Mouse (Mus musculus) B cell, adult 2 months (primary cell): ENCODE measurements around the gene Arnt2.

Experiments
- DNase-seq, 2 experiments: peaks; one replicate each; pipeline ENCODE4 v3.0.0; 2022

Arnt2 gene

DNA sequence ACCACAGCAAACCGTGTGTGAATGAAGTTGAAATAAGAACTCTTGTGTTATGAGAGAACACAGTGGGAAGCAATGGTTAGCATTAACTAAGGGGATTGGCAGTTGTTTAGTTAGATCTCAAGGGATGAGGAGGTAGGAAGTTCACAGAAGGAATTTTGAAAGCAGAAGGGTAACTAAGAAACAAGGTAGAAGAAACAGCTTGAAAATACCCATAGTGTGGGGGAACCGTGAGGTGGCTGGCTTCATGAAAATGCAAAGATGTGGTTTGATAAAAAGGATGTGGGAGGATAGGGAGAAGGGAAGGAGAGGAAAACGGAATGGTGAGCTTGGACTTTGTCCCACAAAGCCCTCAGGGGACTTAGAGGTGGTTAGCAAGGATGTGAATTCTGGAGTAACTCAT lies 125.0 kb downstream of the Arnt2 start:
- no peak for DNase-seq

DNA sequence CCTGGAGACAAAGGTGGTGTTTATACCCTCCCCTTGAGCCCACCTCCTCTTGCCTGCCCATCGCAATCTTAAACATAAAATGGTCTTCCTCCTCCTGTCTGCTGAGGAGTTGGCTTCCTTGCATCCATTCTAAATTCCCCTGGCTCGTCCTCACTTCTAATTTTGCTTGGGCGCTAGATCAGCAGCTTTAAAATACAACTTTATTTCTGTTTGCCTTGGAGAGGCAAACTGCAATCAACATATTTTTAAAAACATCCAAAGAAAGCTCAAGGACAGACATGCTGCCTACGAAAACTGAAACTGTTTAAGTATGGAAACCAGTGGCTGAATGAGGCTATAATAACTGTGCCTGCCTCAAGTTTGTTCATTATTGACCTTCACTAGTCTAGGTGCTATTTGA lies 127.7 kb downstream of the Arnt2 start:
- DNase-seq: no peak

DNA sequence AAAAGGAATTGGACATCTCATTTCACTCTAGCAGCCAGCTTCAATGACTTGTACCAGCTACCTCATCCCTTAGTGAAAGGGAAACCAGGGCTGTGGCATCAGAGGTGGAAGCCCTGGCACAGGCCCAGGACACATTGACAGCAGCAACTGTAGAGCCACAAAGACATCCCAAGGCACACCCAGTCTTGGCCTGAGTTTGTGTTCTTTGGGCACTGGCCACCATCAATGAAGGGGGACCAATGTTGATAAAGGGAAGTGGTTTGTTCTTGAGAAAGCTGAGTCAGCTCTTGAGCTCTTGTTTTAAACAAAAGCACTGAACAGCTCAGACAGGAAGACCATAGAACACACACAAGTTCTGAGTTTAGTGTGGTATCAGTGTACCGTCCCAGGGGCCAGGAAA lies 130.7 kb downstream of the Arnt2 start:
- no peak for DNase-seq

DNA sequence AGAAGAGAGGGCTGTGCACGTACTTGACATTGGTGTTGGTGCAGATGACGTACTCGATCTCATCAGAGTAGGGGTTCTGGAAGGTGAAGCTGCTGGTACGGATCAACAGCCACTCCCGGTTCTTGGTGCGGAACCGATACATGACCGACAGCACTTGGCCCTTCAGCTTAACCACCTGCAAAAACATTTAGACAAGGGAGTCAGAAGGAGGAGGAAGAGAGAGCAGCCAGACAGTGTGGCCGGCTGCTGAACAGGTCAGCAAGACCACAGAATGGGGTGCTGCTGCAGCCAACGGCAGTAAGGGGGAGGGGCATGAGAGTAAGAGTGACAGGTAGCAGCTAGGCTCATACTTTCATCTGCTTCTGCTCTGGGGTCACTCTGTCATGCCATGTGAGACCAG lies 134.7 kb downstream of the Arnt2 start:
- no peak for DNase-seq

DNA sequence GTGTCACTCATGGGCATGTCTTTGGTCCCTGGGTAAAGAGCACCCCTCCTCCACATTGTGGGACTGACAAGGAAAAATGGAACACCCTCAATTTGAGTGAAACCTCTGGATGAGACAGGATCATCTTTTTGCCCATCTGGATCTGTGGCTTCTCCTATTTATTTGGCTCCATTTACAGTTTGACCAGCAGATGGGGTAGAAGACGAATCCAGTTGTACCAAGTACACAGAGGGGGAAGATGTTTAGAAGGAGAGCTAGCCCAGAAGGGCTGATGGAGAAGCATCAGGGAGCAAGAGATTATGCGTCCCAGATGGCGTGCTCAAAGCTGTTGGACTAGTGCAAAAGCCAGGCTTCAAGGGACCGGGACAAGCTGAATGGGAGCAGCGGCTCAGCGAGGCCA lies 136.0 kb downstream of the Arnt2 start:
- no peak for DNase-seq

DNA sequence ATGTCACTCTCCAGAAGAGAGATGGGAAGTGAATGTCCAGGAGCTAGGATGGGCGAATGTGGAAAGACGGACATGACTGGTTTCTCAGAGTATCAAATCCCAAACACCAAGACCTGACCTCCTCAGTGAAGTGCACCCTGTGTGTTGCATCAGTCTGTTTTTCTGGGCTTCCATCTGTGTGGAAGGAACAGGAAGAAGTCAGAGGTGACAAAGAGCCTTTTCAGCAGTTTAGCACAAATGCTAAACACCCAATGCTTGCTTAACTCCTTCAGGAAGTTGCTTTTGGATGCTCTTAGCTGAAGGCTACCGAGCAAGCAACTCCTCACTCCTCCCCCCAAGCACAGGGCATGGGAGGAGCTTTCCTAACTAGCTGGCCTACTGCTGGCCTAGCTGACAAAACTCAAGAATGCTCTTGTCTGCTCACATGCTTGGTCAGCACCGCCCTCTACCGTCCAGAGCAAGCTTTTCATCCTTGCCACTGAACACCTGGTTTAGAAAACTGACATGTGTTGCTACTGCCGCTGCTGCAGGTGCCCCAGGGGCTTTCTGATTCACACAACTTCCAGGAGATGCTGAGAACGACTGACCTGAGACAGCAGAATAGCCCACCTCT lies 137.7 kb downstream of the Arnt2 start:
- peak; percentile 78 for DNase-seq

DNA sequence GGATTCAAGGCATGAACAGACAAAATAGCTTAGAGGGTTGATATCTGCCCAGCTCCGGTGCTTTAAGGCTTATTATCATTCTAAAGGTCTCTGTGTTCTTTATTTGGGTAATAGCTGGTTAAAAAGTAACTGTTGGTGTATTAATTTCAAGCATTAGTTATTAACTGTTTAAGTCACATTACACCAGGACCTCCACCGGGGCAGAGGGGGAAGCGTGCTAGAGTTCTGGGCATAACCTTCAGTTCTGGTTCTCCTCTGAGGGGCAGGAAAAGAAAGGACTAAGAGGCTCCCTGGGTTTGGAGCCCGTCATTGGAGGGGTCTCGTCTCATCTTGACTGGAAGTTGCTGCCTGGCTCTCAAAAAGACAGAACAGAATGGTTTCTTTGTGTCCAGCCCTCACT lies 138.5 kb downstream of the Arnt2 start:
- DNase-seq: no peak

DNA sequence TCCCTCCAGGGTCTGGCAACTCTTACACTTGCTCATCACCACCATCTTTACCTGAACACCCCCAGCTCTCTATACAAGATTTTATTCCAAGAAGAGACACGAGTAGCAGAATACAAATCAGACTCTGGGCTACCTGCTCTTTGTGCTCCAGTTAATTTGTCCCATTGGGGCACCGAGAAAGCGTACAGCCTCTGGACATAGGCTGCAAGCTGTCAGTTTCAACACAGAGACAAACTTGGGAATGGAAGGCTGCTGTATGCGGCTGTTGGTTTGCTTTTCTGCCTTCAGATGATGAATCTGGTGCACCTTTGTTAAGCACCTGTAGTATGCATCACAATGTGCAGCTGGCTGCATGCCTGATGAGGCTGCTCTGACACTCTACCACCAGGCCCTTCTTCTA lies 146.5 kb downstream of the Arnt2 start:
- no peak for DNase-seq

DNA sequence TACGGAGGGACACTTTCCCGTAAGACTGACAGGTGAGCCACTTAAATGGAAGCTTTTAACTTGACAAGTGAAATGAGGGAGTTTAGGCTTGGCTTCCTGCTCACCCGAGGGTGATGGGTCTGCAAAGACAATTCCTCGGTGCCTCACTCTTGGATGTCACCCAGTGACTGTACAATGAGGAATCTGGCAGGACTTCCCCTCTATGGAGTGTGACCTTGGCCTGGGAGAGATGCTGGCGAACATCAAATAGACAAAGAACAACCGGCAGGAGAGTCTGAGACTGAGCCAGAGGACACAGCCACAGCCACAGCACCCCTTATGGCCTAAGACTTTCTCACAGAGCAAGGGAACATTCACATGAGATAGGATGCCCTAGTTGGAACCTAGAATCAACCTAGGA lies 148.6 kb downstream of the Arnt2 start:
- DNase-seq: no peak

DNA sequence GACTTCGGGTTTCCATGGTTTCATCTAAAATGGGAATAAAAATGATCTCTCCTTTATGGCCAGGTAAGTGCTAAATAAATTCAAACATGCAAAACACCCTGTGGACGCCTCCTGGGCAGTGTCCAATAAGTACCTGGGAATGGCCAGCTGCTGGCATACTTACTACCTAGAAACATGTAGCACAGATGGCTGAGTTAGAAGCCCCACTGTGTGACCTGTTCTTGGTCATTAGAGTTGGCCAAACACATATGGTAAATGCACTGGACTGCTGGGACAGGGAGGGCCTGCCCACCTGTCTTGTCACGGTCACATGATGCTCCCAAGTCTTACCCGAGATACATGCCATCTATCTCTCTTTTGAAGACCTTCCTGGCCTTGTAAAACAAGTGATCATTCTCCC lies 149.6 kb downstream of the Arnt2 start:
- no peak for DNase-seq

DNA sequence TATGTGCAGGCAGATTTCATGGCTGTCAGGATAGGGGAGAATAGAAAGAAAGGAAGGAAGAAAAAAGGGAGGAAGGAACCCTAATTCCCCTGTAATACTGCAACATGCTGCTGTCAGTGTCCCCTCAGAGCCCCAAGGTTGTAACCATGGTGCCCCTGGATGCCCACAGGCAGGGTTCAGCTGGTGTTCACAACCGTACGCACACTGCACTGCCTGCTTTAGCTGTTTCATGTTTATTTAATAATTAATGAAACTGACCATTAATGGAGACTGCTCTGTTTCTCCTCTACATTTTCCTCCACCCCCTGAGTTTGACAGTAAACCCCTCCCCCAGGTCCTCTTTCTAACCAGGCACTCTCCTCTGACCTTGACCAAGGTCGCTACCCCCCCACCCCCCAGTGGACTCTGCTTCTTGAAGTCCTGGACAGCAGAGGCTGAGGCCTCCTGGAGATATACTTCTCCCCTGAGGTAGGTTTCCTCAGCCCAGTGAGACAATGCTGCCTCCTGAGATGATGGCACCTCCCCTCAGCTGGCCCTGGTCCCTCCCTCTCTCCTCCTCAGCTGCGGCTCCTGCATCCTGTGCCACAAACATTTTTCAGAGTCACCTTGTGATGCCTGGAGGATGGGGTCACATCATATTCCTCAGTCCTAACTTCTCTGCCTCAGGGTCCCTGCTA lies 150.5 kb downstream of the Arnt2 start:
- DNase-seq: no peak

DNA sequence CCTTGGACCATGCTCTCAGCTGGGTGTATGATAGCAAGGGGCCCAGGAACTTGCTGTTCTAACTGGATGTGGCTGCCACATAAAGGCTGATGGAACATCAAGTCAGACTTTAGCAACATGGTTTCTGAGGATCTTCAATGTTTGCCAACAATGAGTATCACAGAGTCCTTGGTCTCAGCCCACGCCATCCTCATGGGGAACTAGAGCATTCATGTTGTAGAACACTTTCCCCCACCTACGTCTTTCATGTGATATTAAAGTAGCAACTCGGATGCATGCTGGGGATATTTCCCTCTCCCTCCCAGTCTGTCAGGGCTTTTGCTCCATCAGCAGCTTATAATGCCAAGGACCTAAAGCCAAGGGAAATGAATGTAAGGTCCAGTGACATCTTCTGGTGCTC lies 153.3 kb downstream of the Arnt2 start:
- no peak for DNase-seq

DNA sequence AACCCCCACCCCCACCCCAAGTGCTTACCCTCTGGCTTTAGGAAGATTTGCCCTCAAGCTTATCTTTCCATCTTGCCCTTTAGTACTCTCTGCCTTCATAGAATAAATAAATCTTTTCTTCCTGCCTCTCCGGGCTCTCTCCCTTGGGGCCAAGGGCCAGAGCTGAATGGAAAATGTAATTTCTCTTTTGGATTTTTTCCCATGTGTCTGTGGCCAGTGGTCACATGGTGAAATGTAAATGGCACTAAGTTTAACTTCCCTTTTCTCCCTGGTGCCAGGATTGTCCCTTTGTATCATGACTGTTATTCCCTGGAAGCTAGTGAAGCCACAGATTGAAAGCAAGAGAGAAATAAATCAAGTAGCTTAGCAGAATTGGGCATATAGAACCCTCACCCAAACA lies 153.7 kb downstream of the Arnt2 start:
- DNase-seq: no peak

DNA sequence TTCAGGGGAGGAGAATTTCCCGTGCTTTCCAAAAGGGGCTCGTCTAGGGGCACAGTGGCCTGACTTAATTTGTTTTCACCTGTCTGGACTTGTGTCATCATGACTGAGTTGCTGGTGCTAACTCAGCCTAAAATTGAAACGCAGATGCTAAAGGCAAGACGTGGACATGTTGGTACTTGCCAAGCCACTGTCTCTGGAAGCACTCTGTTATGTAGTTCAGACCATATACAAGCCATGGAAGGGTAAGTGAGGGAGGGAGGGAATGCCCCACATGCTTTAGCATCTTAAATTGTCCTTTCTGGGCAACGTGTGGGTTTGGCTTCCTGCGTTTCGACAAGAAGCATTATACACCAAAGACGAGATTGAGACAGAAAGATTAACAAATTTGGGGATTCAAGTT lies 155.1 kb downstream of the Arnt2 start:
- DNase-seq: no peak

DNA sequence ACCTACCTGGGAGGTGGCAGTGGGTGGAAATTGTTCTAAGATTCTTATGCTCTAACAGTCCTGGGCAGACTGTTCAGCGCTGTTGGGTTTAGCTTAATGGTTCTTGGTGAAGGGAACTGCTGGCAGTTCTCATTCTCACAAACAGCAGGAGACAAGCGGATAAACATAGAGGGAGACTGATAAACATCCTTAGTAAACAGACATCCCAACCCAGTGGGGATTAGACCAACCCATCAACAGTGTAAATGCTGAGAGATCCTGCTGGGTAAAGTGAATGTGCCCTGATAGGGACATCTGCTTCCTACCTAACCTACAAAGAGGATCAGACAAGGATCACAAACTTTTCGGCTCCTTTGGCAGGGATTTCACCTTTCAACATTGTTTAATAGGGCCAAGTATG lies 155.7 kb downstream of the Arnt2 start:
- no peak for DNase-seq

DNA sequence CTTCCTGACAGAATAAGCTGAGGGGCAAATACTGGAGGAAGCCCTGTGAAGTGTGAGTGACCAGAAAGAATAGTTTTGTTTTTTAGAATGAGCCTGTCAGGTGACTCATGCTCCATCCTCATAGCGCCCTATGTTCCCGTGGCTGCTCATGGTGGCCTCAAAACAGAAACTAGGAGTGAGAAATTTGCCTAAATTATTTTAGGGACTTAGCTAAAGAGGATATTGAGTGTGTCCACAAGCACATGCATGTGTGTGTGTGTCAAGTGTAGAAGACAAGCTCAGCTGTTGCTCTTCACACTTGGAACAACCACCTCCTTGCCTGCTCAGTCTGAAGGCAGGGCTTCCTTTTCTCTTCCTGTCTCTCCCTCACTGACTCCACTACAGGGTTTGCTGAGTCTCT lies 158.3 kb downstream of the Arnt2 start:
- no peak for DNase-seq

DNA sequence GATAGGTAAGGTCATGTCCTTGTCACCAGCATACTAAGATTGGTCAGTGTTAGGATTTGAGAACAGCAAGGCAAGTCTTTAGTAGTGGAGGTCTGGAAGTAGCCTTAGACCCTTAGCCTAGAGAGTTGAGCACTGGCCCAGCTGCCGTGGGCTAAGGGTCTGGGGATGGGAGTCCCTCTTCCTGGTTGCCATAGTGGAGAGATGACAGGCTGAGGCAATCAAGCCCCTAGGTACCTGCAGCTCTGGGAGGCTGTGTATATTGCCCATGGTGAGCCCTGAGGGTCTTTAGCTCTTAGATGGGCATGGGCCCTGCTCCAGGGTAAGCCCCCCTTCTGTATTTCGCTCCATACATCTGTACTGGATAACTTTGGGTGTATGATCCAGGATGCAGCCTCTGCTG lies 159.2 kb downstream of the Arnt2 start:
- no peak for DNase-seq

DNA sequence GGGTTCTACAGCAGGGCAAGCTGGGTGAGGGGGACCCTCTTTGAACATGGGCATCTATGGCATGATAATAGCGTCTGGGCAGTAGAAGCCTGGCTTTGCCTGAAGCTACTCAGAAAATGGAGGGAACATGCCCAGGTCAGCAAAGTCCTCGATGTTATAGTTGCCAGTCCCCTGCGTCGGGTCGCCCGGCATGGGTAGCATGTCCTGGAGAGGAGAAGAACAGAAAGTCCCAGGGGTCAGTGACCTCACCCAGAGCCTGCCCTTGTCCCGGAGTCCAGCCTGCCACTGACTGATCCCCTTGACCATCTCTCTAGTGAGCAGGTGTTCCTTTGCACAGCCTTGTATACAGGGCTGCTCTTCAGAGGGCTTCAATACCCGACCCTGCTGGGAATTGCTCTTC lies 160.0 kb downstream of the Arnt2 start:
- no peak for DNase-seq

DNA sequence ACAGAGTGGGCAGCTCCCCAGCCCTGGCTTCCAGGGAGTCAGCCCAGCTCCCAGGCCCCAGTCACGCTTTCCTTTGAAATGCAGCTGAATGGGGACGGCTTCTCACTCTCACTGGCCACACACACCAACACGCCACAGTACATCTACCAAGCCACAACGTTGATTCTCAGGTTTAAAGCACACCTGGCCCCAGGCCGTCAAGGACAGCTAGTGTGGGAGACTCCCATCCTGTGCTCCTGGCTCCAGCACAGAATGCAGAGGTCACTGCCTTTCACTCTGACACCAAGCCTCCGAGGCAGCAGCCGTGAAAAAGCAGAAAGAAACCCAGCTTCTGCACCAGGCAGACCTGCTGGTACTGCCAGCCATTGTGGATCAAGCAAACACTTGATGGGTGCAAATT lies 160.6 kb downstream of the Arnt2 start:
- DNase-seq: no peak

DNA sequence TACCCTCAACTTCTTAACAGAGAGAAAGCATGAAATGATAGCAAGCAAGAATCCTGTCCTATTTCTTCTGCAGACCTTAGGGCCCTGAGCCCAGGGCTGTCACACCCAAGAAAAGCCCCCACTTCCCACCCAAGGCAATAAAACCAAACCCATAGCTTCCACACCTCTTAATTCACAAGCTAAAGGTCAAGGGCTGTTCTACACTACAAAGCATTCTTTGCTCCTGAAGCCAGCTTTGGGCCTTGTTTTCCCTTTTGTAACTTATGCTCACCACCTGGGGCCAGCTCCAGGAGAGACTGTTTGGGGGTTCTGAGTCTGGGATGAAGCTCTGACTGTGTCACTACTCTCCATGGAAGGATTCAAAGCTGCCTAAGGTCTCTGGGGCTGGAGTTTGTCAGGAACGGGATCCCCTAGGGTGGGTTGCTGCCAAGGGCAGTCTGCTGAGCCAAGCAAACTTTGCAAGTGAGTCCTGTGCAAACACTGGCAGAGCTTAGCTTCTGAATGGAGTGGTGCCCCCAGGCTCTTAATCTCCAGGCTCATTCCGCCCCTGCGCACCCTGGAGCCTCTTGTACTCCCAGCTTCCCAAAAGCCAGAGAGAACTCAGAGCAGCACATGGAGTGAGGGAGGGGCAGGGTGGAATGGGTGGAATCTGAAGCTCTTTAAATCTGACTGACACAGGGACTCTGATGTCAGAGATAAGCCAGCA lies 161.9 kb downstream of the Arnt2 start:
- no peak for DNase-seq

DNA sequence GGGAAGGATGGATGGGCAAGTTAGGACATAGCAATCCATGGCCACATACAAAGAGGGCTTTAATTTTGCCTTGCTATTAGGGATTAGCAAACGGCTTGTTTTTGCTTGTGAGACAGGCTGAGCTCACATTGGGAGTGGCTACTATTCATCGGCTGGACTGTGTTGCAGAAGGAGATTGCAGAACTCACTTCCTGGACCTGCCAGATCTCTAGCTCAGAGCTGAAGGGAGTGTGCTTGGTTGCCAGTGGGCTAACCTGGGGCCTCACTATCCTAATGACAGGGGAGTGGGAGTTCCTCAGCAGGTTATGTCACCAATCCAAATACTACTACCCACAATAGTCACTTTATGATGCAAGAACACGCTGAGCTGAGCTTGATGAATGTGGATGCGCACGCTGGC lies 163.1 kb downstream of the Arnt2 start:
- DNase-seq: no peak

DNA sequence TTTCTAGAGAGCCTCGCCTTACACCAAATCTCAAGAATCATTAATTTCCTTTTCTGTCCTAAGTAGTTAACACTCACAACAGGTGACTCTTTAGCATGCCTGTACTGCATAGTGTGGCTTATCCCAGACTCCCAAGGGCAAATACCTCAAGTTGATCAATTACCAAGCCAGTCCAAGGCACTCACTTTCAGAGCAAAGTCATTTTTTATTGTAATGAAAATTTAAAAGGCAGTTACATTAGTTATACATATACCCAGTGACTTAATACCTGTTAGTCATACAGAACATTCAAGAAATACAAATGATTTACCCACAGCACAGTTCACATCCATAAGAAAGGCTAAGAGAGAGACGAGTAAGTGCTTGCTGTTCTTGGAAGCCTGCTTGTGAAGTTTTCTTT lies 163.9 kb downstream of the Arnt2 start:
- DNase-seq: no peak

DNA sequence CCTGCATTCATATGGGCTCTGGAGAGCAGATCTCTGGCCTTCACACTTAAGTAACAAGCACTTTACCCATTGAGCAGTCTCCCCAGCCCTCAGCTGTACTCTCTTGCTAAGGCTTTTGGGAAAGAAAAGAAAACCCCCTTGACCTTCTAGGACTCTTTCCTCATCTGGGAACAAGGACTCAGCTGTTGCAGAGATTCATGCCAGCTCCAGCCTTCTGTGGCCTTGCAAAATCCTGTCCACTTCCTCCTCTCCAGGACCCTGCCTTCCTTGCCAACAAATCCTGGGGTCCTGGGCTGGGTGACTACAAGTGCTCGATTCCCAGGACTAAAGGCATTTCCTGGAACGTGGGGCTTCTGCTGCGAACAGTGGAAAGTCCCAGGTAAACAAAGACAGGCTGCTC lies 169.6 kb downstream of the Arnt2 start:
- DNase-seq: no peak

DNA sequence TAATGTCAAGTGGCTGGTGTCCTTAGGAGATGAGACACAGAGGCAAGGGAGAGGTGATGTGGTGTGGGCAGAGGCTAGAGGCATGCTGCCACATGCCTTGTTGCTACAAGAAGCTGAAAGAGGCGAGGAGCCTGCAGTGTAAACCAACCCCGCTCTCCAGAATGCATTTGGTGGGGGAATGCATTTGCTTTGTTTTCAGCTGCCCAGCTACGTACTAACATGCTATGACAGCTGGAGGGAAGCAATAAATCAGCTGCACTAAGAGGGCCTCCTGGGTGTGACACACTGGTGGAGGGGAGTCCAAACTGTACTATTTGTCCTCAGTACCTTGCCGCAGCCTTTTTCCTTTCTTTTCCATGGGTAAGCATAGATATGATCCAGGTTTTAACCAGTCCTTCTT lies 172.3 kb downstream of the Arnt2 start:
- DNase-seq: no peak

DNA sequence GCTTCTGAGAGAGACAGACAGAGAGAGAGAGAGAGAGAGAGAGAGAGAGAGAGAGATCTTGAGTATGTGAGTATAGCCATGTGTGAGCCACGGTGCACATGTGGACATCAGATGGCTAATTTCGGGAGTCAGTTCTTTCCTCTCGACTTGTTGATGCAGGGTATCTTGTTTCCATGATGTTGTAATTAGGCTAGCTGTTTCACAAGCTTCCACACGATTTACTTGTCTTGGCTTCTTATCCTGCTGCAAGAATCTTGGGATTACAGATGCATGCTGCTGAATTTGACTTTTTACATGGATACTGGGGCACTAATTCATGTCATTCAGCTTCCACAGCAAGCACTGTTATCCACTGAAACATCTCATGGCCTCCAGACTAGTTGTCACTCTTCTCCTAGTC lies 178.6 kb downstream of the Arnt2 start:
- DNase-seq: no peak
